Mouse (Mus musculus) CH12.LX (cell line): ENCODE data around the gene Eef1akmt1. TPM values are rescaled to one million over a fixed set of nuclear protein-coding genes. Genes with fewer than 3 reads are reported as not detected.

ENCODE experiments used
- DNase-seq: peaks from one replicate; pipeline ENCODE4 v3.0.0-alpha.2; 2013; ENCODE audit errors: extremely low read depth
- H3K27ac ChIP-seq: 2 replicates; pipeline ENCODE4 v1.5.1; 2012; ENCODE audit warnings: low read depth, mild to moderate bottlenecking, control low read depth, moderate library complexity; ENCODE audit not compliant: insufficient read depth
- H3K27me3 ChIP-seq: replicated peaks from 2 replicates; pipeline ENCODE3; 2012; ENCODE audit warnings: inconsistent platforms
- H3K36me3 ChIP-seq, 2 experiments: replicated peaks in 1 of 2; 2 replicates each; pipeline versions ENCODE3 to v1.6.1; 2012; ENCODE audit warnings: inconsistent platforms in 1 of 2, low read length in 1 of 2, mild to moderate bottlenecking in 1 of 2, mixed read lengths in 1 of 2, moderate library complexity in 1 of 2; ENCODE audit not compliant: control insufficient read depth in 1 of 2, insufficient read depth in 1 of 2
- H3K4me1 ChIP-seq, 2 experiments: 2 replicates each; pipeline ENCODE4 v1.6.1; 2012; ENCODE audit warnings: inconsistent platforms in 1 of 2, moderate library complexity in 1 of 2; ENCODE audit not compliant: insufficient read depth in 2 of 2, control insufficient read depth in 1 of 2
- H3K4me2 ChIP-seq: 2 replicates; pipeline ENCODE4 v1.6.1; 2012; ENCODE audit warnings: low read depth, mild to moderate bottlenecking, control low read depth; ENCODE audit not compliant: poor library complexity, insufficient read depth, severe bottlenecking
- H3K4me3 ChIP-seq, 3 experiments: fragments of 150-350 bp in 1 of 3; sonication (generic) in 1 of 3; replicated peaks in 1 of 3; 2 replicates each; pipeline versions ENCODE3 to v1.5.1; 2011 to 2012; ENCODE audit warnings: low read depth in 2 of 3, low read length in 2 of 3, mild to moderate bottlenecking in 2 of 3, moderate library complexity in 2 of 3, control low read depth in 1 of 3, improper control_type of control experiment in 1 of 3, inconsistent platforms in 1 of 3, mixed read lengths in 1 of 3; ENCODE audit not compliant: poor library complexity in 1 of 3
- H3K79me2 ChIP-seq: replicated peaks from 2 replicates; pipeline ENCODE4 v1.6.1; 2012; ENCODE audit warnings: mild to moderate bottlenecking, moderate library complexity; ENCODE audit not compliant: control insufficient read depth, poor library complexity, insufficient read depth, severe bottlenecking; ENCODE audit errors: extremely low read depth
- H3K9ac ChIP-seq: 2 replicates; pipeline ENCODE4 v1.6.1; 2012; ENCODE audit warnings: low read depth, mild to moderate bottlenecking, control low read depth, moderate library complexity; ENCODE audit not compliant: insufficient read depth
- H3K9me3 ChIP-seq: replicated peaks from 2 replicates; pipeline ENCODE3; 2012; ENCODE audit warnings: low read length, inconsistent platforms, mixed read lengths
- BHLHE40 ChIP-seq: IDR thresholded peaks from 2 replicates; pipeline ENCODE4 v1.6.1; 2011; ENCODE audit warnings: mild to moderate bottlenecking, low read depth, low read length, improper control_type of control experiment
- CHD1 ChIP-seq: IDR thresholded peaks from 2 replicates; pipeline ENCODE4 v1.6.1; 2012; ENCODE audit warnings: low read depth, low read length, improper control_type of control experiment, inconsistent platforms
- CHD2 ChIP-seq: IDR thresholded peaks from 2 replicates; pipeline ENCODE4 v1.6.1; 2011; ENCODE audit warnings: low read length, improper control_type of control experiment
- ELF1 ChIP-seq: IDR thresholded peaks from 2 replicates; pipeline ENCODE4 v1.6.1; 2014; ENCODE audit warnings: low read depth, mild to moderate bottlenecking, inconsistent platforms, low read length, improper control_type of control experiment
- ETS1 ChIP-seq: conservative IDR thresholded peaks from 2 replicates; pipeline ENCODE4 v1.6.1; 2012; ENCODE audit warnings: low read depth, mild to moderate bottlenecking, inconsistent platforms, low read length, improper control_type of control experiment, moderate library complexity
- IRF4 ChIP-seq: IDR thresholded peaks from 2 replicates; pipeline ENCODE4 v1.6.1; 2014; ENCODE audit warnings: low read depth, mild to moderate bottlenecking, inconsistent platforms, low read length, improper control_type of control experiment
- JUND ChIP-seq: conservative IDR thresholded peaks from 2 replicates; pipeline ENCODE4 v1.6.1; 2011; ENCODE audit warnings: low read depth, low read length, improper control_type of control experiment
- KAT2A ChIP-seq: IDR thresholded peaks from 2 replicates; pipeline ENCODE4 v1.6.1; 2012; ENCODE audit warnings: low read length, improper control_type of control experiment, inconsistent platforms; ENCODE audit not compliant: insufficient replicate concordance
- MAX ChIP-seq: IDR thresholded peaks from 2 replicates; pipeline ENCODE4 v1.6.1; 2011; ENCODE audit warnings: low read length, improper control_type of control experiment
- MAZ ChIP-seq: IDR thresholded peaks from 2 replicates; pipeline ENCODE4 v1.6.1; 2012; ENCODE audit warnings: low read depth, mild to moderate bottlenecking, inconsistent platforms, low read length, improper control_type of control experiment, moderate library complexity
- MEF2A ChIP-seq: IDR thresholded peaks from 2 replicates; pipeline ENCODE4 v1.6.1; 2014; ENCODE audit warnings: low read depth, mild to moderate bottlenecking, inconsistent platforms, low read length, improper control_type of control experiment, borderline replicate concordance
- MYC ChIP-seq: IDR thresholded peaks from 2 replicates; pipeline ENCODE4 v1.6.1; 2011; ENCODE audit warnings: low read depth, mild to moderate bottlenecking, improper control_type of control experiment, low read length
- PAX5 ChIP-seq: IDR thresholded peaks from 2 replicates; pipeline ENCODE4 v1.6.1; 2012; ENCODE audit warnings: low read length, inconsistent platforms, mixed read lengths
- POLR2AphosphoS2 ChIP-seq: IDR thresholded peaks from 2 replicates; pipeline ENCODE4 v1.6.1; 2011; ENCODE audit warnings: low read depth, low read length, improper control_type of control experiment
- RCOR1 ChIP-seq: conservative IDR thresholded peaks from 2 replicates; pipeline ENCODE4 v1.6.1; 2012; ENCODE audit warnings: low read depth, mild to moderate bottlenecking, inconsistent platforms, low read length, improper control_type of control experiment
- SIN3A ChIP-seq: IDR thresholded peaks from 2 replicates; pipeline ENCODE4 v1.6.1; 2012; ENCODE audit warnings: low read length, improper control_type of control experiment, inconsistent platforms
- TBP ChIP-seq: conservative IDR thresholded peaks from 2 replicates; pipeline ENCODE4 v1.6.1; 2011; ENCODE audit warnings: low read depth, low read length, improper control_type of control experiment
- UBTF ChIP-seq: IDR thresholded peaks from 2 replicates; pipeline ENCODE4 v1.6.1; 2012; ENCODE audit warnings: low read depth, mild to moderate bottlenecking, inconsistent platforms, low read length, improper control_type of control experiment, moderate library complexity
- USF1 ChIP-seq: IDR thresholded peaks from 2 replicates; pipeline ENCODE4 v1.6.1; 2014; ENCODE audit warnings: low read depth, mild to moderate bottlenecking, inconsistent platforms, low read length, improper control_type of control experiment
- ZC3H11A ChIP-seq: IDR thresholded peaks from 2 replicates; pipeline ENCODE4 v1.6.1; 2012; ENCODE audit warnings: low read depth, mild to moderate bottlenecking, inconsistent platforms, low read length, improper control_type of control experiment
- dilution Hi-C: fragments of 300-500 bp; cut with MboI; formaldehyde crosslinking; loops from 2 replicates; pipeline ENCODE4 v1.14.3; 2020; ENCODE audit warnings: low sequenced_read_pairs; ENCODE audit not compliant: extremely low pct_unique_long_range_greater_than_20kb, extremely low pct_ligation_motif_present
- in situ Hi-C: fragments of 300-500 bp; cut with MboI; formaldehyde crosslinking; loops from 3 replicates; pipeline ENCODE4 v1.14.3; 2019; ENCODE audit warnings: low sequenced_read_pairs, low pct_ligation_motif_present, low pct_unique_long_range_greater_than_20kb, mixed read lengths
- polyA plus RNA-seq: library from polyadenylated mRNA; unstranded; fragments of >175 nt; gene quantifications from 2 replicates; pipeline ENCODE4 v1.2.1, GENCODE M21; 2012; ENCODE audit warnings: low read depth; ENCODE audit not compliant: insufficient read length
- total RNA-seq, 2 experiments: library from RNA; depleted of rRNA; stranded (reverse); fragments of 300-350 nt in 1 of 2; fragments of >200 nt in 1 of 2; gene quantifications; 2 replicates each; pipeline ENCODE4 v1.2.3; 2012 to 2014

Gene Eef1akmt1
- total and polyA plus RNA-seq, 3 experiments: 52.2 to 105 (median 74.5) TPM

DNA sequence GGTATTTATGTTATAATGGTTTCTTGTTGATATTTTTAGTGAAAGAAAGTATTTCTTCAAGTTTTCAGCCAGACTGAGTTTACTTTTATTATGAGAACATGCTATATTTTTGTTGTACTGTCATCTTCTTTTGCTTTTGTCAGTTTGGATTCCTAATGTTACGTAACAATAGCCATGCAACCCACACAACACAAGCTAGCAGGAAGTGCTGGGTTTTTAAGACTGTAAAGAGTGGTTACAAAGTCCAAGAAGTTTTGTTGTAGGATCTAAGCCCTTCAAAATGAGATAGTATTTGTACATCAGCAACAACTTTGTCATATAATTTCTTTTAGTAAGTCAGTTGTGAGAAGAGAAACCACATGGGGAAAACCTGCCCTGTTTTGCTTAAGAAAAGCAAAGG lies 46.3 kb upstream of the Eef1akmt1 start:
- dilution Hi-C loops (no loop called here), in situ Hi-C loops (no loop called here)
- peak; percentile 27 for DNase-seq
- Histone ChIP-seq H3K9me3 (no peaks in the 10 kb centered on the region), H3K4me3 (no peak overlapping the region), H3K27ac (no peak overlapping the region), H3K79me2 (no peaks in the 10 kb centered on the region; the same call in 1 of the 2 replicates), H3K27me3 (no peaks in the 10 kb centered on the region), H3K4me2 (no peak overlapping the region), H3K9ac (no peak overlapping the region), H3K4me1 (peaks cover 0 to 59% of the 10 kb centered on the region in 2 experiments; a peak in 3 of 4 replicates), H3K36me3 (peaks cover 19 to 47% of the 10 kb centered on the region in 2 experiments)
- TF ChIP-seq CHD1 (no peak), ZC3H11A (no peak), USF1 (no peak), JUND (no peak), CHD2 (no peak), MEF2A (no peak), ELF1 (no peak), MAX (no peak), UBTF (no peak), MAZ (no peak), RCOR1 (no peak), KAT2A (no peak), TBP (no peak), PAX5 (no peak), MYC (no peak), IRF4 (no peak), BHLHE40 (no peak), ETS1 (no peak)

DNA sequence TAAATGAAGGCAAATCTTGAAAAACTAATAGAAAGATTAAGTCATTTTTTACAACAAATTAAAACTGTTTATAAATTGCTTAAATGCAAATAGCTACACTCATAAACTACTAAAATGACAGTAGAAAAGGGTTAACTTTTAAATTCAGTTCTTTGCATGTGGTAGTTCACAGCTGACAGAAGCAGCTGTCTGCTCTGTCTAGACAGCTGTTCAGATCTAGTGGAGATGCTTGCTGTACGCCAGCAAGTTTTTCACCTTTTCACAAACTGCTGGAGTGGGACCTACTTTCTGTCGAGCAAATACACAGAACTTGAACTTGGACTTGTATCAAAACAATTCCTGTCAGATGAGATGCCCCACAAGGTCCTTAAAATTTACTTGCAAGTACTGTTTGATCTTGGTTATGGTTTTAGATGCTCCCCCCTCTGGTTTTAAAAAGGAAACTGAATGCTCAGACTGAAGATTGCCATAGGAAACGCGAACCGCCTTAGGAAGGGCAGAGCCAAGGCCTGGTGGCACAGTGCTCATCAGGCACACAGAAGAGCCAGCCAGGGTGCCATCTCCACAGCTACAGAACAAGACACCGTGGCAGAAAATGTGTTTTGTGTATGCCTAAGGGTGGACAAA lies 45.0 kb upstream of the Eef1akmt1 start:
- Histone ChIP-seq H3K9ac (no peak overlapping the region), H3K27me3 (no peaks in the 10 kb centered on the region), H3K4me2 (no peak overlapping the region), H3K27ac (no peak overlapping the region), H3K79me2 (peaks cover 1% of the 10 kb centered on the region), H3K36me3 (peaks cover 14 to 36% of the 10 kb centered on the region in 2 experiments), H3K9me3 (no peaks in the 10 kb centered on the region), H3K4me1 (peaks cover 0 to 71% of the 10 kb centered on the region in 2 experiments; a peak in 3 of 4 replicates), H3K4me3 (no peak overlapping the region)
- in situ Hi-C loops: no loop called here
- TF ChIP-seq POLR2AphosphoS2 (no peak), PAX5 (no peak), MAX (no peak), RCOR1 (no peak), SIN3A (no peak)
- dilution Hi-C loops: no loop called here
- DNase-seq: no peak
